Mouse (Mus musculus) lung, embryonic 16.5 days (tissue): ENCODE measurements at regions not wholly inside any gene's neighbourhood (a gene's known extent, or its start where the extent isn't known, plus 50 kb on each side); places are given as distances from the start of the nearest gene placed in this dataset.

ENCODE experiments used
- ATAC-seq: fragments of 200-750 bp; cut with Nextera tagmentation; 2 replicates; pipeline ENCODE4 v1.8.0; 2017; ENCODE audit warnings: low read depth, mild to moderate bottlenecking, moderate library complexity
- H3K27ac ChIP-seq: fragments of 300-500 bp; sonication (generic); 2 replicates; pipeline ENCODE4 v1.5.1; 2014; ENCODE audit warnings: mild to moderate bottlenecking, control low read depth, low read length
- H3K27me3 ChIP-seq: fragments of 300-500 bp; sonication (generic); 2 replicates; pipeline ENCODE4 v1.6.1; 2014; ENCODE audit warnings: low read depth, low read length, mixed read lengths; ENCODE audit not compliant: control insufficient read depth, insufficient read depth
- H3K36me3 ChIP-seq: fragments of 300-500 bp; sonication (generic); 2 replicates; pipeline ENCODE4 v1.6.1; 2014; ENCODE audit warnings: low read length; ENCODE audit not compliant: control insufficient read depth, insufficient read depth
- H3K4me1 ChIP-seq: fragments of 300-500 bp; sonication (generic); replicated peaks from 2 replicates; pipeline ENCODE4 v1.6.1; 2014; ENCODE audit warnings: low read length, mixed read lengths; ENCODE audit not compliant: control insufficient read depth, insufficient read depth
- H3K4me2 ChIP-seq: fragments of 300-500 bp; sonication (generic); 2 replicates; pipeline ENCODE4 v1.6.1; 2014; ENCODE audit warnings: low read depth, low read length, control low read depth
- H3K4me3 ChIP-seq: fragments of 300-500 bp; sonication (generic); 2 replicates; pipeline ENCODE4 v1.5.1; 2014; ENCODE audit warnings: mild to moderate bottlenecking, low read length, control low read depth
- H3K9ac ChIP-seq: fragments of 300-500 bp; sonication (generic); 2 replicates; pipeline ENCODE4 v1.6.1; 2014; ENCODE audit warnings: low read length, control low read depth
- H3K9me3 ChIP-seq: fragments of 300-500 bp; sonication (generic); 2 replicates; pipeline ENCODE4 v1.6.1; 2016; ENCODE audit warnings: low read length; ENCODE audit not compliant: control insufficient read depth
- WGBS: fragments of 180-500 bp; shearing (Covaris S2); extraction: QIAGEN DNeasy Blood & Tissue Kit; methylation state at CpG from one replicate; pipeline ENCODE4 v1.1.7; 2014; 5-methylcytosine and 5-hydroxymethylcytosine counted together

DNA sequence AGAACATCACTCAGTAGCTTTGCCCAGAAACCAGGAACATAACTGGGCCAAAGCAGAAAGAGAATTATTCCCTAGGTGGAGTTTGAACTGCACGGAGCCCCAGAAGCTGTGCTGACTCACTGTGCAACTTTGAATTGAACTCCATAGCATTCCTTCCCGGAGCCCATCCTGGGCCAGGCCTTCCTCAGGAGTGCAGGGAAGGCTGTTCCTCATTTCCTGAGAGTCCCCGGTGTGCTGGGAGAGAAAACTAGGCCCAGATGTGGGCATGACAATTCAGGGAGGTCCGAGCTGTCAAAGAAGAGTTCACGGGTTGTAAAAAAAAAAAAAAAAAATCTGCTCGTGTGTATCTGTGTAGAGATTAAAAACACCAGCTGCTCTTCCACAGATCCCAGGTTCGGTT is 50.8 kb upstream of the Lrpap1 start:
- Histone ChIP-seq H3K27ac (no peak overlapping the region), H3K9ac (no peak overlapping the region), H3K4me3 (no peak overlapping the region), H3K27me3 (no peaks in the 10 kb centered on the region), H3K4me1 (peaks cover 33% of the 10 kb centered on the region), H3K4me2 (no peak overlapping the region), H3K36me3 (no peaks in the 10 kb centered on the region), H3K9me3 (no peaks in the 10 kb centered on the region)
- 56% methylated on average over 7 of the region's 7 CpGs for WGBS
- no peak for ATAC-seq

DNA sequence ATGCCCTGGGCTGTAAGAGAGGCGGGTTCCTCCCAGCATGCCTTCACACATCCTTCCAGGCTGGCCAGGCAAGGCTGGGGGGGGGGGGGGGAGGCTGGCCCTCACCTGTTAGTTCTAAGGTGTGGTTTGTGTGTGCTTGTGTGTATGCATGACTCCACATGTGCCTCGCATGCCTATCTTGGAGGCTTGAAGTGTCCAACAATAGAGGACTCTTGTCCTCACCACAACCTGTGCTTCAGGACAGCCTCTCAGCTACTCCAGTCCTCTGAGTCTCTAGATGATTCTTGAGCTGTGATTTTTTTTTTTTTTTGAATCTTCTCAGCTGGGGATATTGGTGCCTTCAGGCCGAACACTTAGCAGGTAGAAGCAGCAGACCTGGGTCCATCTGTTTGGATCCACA is 50.2 kb upstream of the Lrpap1 start:
- WGBS: 86% methylated on average over 3 of the region's 3 CpGs
- H3K36me3 ChIP-seq: no peaks in the 10 kb centered on the region
- H3K9me3 ChIP-seq: no peaks in the 10 kb centered on the region
- H3K27ac ChIP-seq: no peak overlapping the region
- no peak overlapping the region for H3K9ac ChIP-seq
- no peak for ATAC-seq
- H3K4me3 ChIP-seq: no peak overlapping the region
- no peaks in the 10 kb centered on the region for H3K27me3 ChIP-seq
- H3K4me1 ChIP-seq: peaks cover 27% of the 10 kb centered on the region
- no peak overlapping the region for H3K4me2 ChIP-seq
